Mouse (Mus musculus): ENCODE results near the gene Htr2b. TPM values are rescaled to one million over a fixed set of nuclear protein-coding genes. Genes with fewer than 3 reads are reported as not detected.

The Htr2b gene
- polyA plus RNA-seq, 1 experiment from 2014 or later = 5.1 TPM

DNA sequence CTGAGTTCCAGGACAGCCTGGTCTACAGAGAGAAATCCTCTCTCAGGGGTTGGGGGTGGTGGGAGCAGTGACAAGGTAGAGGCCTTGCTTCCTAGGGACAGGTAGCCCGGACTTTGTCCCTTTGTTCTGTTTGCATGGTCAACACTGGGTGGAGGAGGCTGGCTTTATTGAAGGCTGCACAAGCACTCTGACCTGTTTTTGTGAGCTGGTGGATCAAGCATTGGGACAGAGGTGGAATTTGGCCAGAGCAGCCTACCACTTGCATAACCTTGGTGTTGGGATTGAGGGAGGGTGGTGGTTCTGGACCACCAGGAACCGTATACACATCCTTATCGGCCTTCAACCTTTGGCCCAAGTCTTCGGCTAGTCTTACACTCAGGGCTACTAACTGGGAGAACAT, 55.5 kb downstream of the Htr2b start:
- no peaks in the 10 kb centered on the region for H3K36me3 ChIP-seq (ENCODE audit: inconsistent target)
- H3K4me3 ChIP-seq (ENCODE audit: inconsistent target) = no peak overlapping the region
- 90% methylated on average over 4 of the region's 4 CpGs for WGBS (ENCODE audit: missing documents)
- no peak overlapping the region for H3K27ac ChIP-seq
- no peaks in the 10 kb centered on the region for H3K79me2 ChIP-seq (ENCODE audit: inconsistent target)

DNA sequence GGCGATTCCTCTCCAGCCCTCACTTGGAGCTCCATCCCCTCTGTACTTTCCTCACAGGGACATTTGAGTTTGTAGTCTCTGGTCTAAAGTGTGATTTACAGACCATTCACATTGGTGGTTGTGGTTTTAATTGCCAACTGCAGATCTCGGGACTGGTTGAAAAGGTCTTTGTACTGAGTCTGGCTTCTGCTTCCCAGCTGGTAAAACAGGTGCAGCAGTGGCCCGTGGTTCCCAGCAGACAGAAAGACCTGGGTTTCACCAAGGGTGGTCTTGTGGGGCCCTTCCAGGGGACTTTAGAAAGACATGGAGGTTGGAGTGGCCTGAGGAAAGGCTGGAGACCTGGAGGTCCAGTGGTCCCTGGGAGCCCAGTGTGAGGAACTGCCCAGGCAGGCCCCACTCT, 56.8 kb downstream of the Htr2b start:
- H3K36me3 ChIP-seq (ENCODE audit: inconsistent target) = no peaks in the 10 kb centered on the region
- H3K4me3 ChIP-seq (ENCODE audit: inconsistent target) = no peak overlapping the region
- H3K27ac ChIP-seq = no peak overlapping the region
- no peaks in the 10 kb centered on the region for H3K79me2 ChIP-seq (ENCODE audit: inconsistent target)
- 45% methylated on average over 3 of the region's 3 CpGs for WGBS (ENCODE audit: missing documents)

DNA sequence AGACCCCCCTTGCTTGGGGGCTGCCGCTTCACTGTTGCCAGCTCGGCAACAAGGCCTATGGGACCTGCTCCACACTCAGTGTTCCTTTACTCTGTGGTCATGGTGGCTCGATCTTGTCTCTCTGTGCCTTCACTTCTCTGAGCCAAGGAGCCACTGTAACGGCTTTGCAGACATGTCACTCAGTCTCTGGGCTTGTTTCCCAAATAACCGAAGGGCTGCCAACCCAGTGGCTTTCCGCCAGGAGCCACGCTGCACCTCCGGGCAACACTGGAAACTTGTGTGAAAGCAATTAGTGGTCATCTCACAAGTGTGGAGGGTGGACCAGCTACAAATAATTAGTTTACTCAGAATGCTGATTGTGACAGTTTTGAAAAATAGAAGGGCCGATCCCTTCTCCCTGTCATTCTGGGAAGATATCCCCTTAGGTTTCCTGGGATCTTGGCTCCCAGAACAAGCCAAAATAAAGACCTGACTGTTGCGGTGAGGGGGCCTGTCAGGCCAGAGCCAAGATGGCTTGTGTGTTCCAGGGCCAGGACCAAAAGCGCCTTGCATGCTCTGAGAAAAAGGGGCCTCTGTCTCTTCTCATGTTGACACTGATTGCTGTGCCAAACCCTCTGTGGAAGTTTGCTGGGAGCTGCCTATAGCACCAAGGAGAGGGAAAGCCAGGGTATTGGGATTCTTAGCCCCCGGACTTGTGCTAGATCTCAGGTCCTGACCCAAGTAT, 58.4 kb downstream of the Htr2b start:
- Histone ChIP-seq H3K79me2 (ENCODE audit: inconsistent target) (no peaks in the 10 kb centered on the region), H3K36me3 (ENCODE audit: inconsistent target) (no peaks in the 10 kb centered on the region), H3K4me3 (ENCODE audit: inconsistent target) (no peak overlapping the region), H3K27ac (no peak overlapping the region)
- 93% methylated on average over 12 of the region's 12 CpGs for WGBS (ENCODE audit: missing documents)

Other genes with a start within 250 kb of the Htr2b start
- gene Itm2c, start 217.7 kb downstream of the Htr2b start, polyA plus RNA-seq (2018) = 124 to 253 TPM (median 156 TPM) in 3 replicates
- gene 4933407L21Rik, start 183.5 kb downstream of the Htr2b start, polyA plus RNA-seq (2018) = not detected in 3 replicates
- gene Gpr55, start 151.0 kb downstream of the Htr2b start, polyA plus RNA-seq (2018) = 0.06 to 0.75 TPM (median 0.22 TPM) in 3 replicates
- gene Spata3, start 95.2 kb downstream of the Htr2b start, polyA plus RNA-seq (2018) = not detected in 3 replicates
- not detected in 3 replicates for gene 2810459M11Rik, start 66.1 kb downstream of the Htr2b start, polyA plus RNA-seq (2018)
- gene Psmd1, start 47.6 kb downstream of the Htr2b start, polyA plus RNA-seq (2018) = 78.8 to 209 TPM (median 123 TPM) in 3 replicates
- 5.7 TPM in 1 of 3 replicates, not detected in the others for gene Gm21972, start 21.7 kb upstream of the Htr2b start, polyA plus RNA-seq (2018)
- 3.2 to 4.9 TPM (median 4.5 TPM) in 3 replicates for gene Armc9, start 42.8 kb upstream of the Htr2b start, polyA plus RNA-seq (2018)
- gene B3gnt7, start 190.9 kb upstream of the Htr2b start, polyA plus RNA-seq (2018) = 1.0 to 6.1 TPM (median 2.4 TPM) in 3 replicates
- 124 to 407 TPM (median 295 TPM) in 3 replicates for gene Ncl, start 247.4 kb upstream of the Htr2b start, polyA plus RNA-seq (2018)

All from macrophage (primary cell).